ENCODE assay signal across 13 mouse cellular contexts in genomic region chr9:60968281-60969031, GRCm38 (mm10).
A peak's percentile ranks its signal among the peaks of the same experiment; 100 is the strongest.
DNase-seq lines count a peak whose midpoint lies in the region; ATAC-seq and TF ChIP-seq lines count a peak whose summit lies in the region.
"Had no signal": no experiment of that assay in that cellular context is flagged by ENCODE, and none has a peak within 500 bp of the region (broad histone marks: within the 10 kb centered on the region; RNA-seq: fewer than 3 reads in every experiment).

No protein-coding gene starts in this region.

- 11% methylated on average over 4 of the region's 4 CpGs for WGBS in cerebellum, adult 2 months
- WGBS in neural tube, embryonic 15.5 days = 42% methylated on average over 4 of the region's 4 CpGs

- H3K27me3 ChIP-seq in cerebellum, adult 2 months (ENCODE audit: control insufficient read depth, insufficient read depth, low read length) = peaks cover 2% of the 10 kb centered on the region; the same call in 1 of the 2 replicates
- no peaks in the 10 kb centered on the region; the same call in 1 of the 2 replicates for H3K27me3 ChIP-seq in neural tube, embryonic 15.5 days (replicated peaks)
- H3K27me3 ChIP-seq: embryonic facial prominence, embryonic 12.5 days; kidney, embryonic 15.5 days; limb, embryonic 15.5 days had no signal

- peak; percentile 41; the same call in 1 of the 2 replicates for TF ChIP-seq CTCF in cerebellum, adult 2 months (IDR thresholded peaks at IDR 0.05; ENCODE audit: borderline replicate concordance, insufficient read depth, low read depth, low read length)

- H3K4me2 ChIP-seq in neural tube, embryonic 15.5 days = no peak overlapping the region
- H3K4me2 ChIP-seq: embryonic facial prominence, embryonic 12.5 days; kidney, embryonic 15.5 days; limb, embryonic 15.5 days had no signal

- no peaks in the 10 kb centered on the region for H3K4me1 ChIP-seq in cerebellum, adult 2 months (ENCODE audit: control insufficient read depth, insufficient read depth, low read length)
- H3K4me1 ChIP-seq in neural tube, embryonic 15.5 days = no peaks in the 10 kb centered on the region; the same call in 1 of the 2 replicates

- no peak overlapping the region for H3K4me3 ChIP-seq in cerebellum, adult 2 months (replicated peaks; ENCODE audit: insufficient read depth, low read depth, low read length)
- no peak overlapping the region for H3K4me3 ChIP-seq in neural tube, embryonic 15.5 days (replicated peaks)
- H3K4me3 ChIP-seq: embryonic facial prominence, embryonic 12.5 days; kidney, embryonic 15.5 days; limb, embryonic 15.5 days had no signal

- peak; percentile 23 to 55 for DNase-seq in cerebellum, adult 2 months
- no peak for DNase-seq in cerebellum, adult 11-12 months
- DNase-seq in kidney, adult 9 months = peak; percentile 9
- DNase-seq in kidney, adult 11 months = no peak
- peak; percentile 19 for DNase-seq in A20 (ENCODE audit: low read depth, low spot score)
- peak; percentile 33 to 51 for DNase-seq in cerebellum, postnatal 25 days
- DNase-seq in adrenal gland, postnatal 36 days = no peak
- DNase-seq: retina, postnatal 1 day had no signal

- no peak overlapping the region for H3K27ac ChIP-seq in cerebellum, adult 2 months (ENCODE audit: insufficient read depth, low read length)
- no peak overlapping the region for H3K27ac ChIP-seq in neural tube, embryonic 15.5 days (replicated peaks)
- H3K27ac ChIP-seq: embryonic facial prominence, embryonic 12.5 days; kidney, embryonic 15.5 days; limb, embryonic 15.5 days; macrophage had no signal

- no peak for TF ChIP-seq POLR2A in cerebellum, adult 2 months (IDR thresholded peaks at IDR 0.05; ENCODE audit: borderline replicate concordance, insufficient read depth, low read length)

- H3K9me3 ChIP-seq in neural tube, embryonic 15.5 days (replicated peaks) = no peaks in the 10 kb centered on the region
- H3K9me3 ChIP-seq: embryonic facial prominence, embryonic 12.5 days; kidney, embryonic 15.5 days; limb, embryonic 15.5 days had no signal

- no peak for ATAC-seq in neural tube, embryonic 15.5 days (ENCODE audit: low FRiP score)

- no peaks in the 10 kb centered on the region for H3K36me3 ChIP-seq in neural tube, embryonic 15.5 days
- H3K36me3 ChIP-seq: embryonic facial prominence, embryonic 12.5 days; kidney, embryonic 15.5 days; limb, embryonic 15.5 days had no signal

- H3K9ac ChIP-seq in neural tube, embryonic 15.5 days (replicated peaks) = no peak overlapping the region
- H3K9ac ChIP-seq: embryonic facial prominence, embryonic 12.5 days; kidney, embryonic 15.5 days; limb, embryonic 15.5 days had no signal

Comparison
In these comparisons a context has a peak if more than half of its experiments do, and no peak if none do; other contexts are left out.
1. DNase-seq: peak in cerebellum, adult 2 months (2 of 2), kidney, adult 9 months (single experiment), A20 (single experiment) and cerebellum, postnatal 25 days (2 of 2); none in cerebellum, adult 11-12 months (single experiment), kidney, adult 11 months (single experiment) and adrenal gland, postnatal 36 days (0 of 2).